Mouse (Mus musculus): Measurements from ENCODE around the gene H6pd. TPM values are rescaled to one million over a fixed set of nuclear protein-coding genes. Genes with fewer than 3 reads are reported as not detected.

The H6pd gene
- total RNA-seq, 1 experiment from 2014 or later: 18.6 TPM

- ATAC-seq (ENCODE audit: extremely low read depth, insufficient number of reproducible peaks, low FRiP score, poor library complexity, severe bottlenecking): no peak
Measured at GRCm38 (mm10) chr4:149986671-149987417, 22.0 kb downstream of the H6pd start.

GRCm38 (mm10) chr4:149983921-149984645, 24.7 kb downstream of the H6pd start:
- ATAC-seq (ENCODE audit: extremely low read depth, insufficient number of reproducible peaks, low FRiP score, poor library complexity, severe bottlenecking): no peak

- ATAC-seq (ENCODE audit: extremely low read depth, insufficient number of reproducible peaks, low FRiP score, poor library complexity, severe bottlenecking): no peak
Measured at GRCm38 (mm10) chr4:149982154-149982553, 26.7 kb downstream of the H6pd start.

GRCm38 (mm10) chr4:149979819-149980308, 29.0 kb downstream of the H6pd start:
- ATAC-seq (ENCODE audit: extremely low read depth, insufficient number of reproducible peaks, low FRiP score, poor library complexity, severe bottlenecking): peak; percentile 77

GRCm38 (mm10) chr4:149978820-149979219, 30.0 kb downstream of the H6pd start:
- no peak for ATAC-seq (ENCODE audit: extremely low read depth, insufficient number of reproducible peaks, low FRiP score, poor library complexity, severe bottlenecking)

- ATAC-seq (ENCODE audit: extremely low read depth, insufficient number of reproducible peaks, low FRiP score, poor library complexity, severe bottlenecking): no peak
Measured at GRCm38 (mm10) chr4:149977801-149978544, 30.9 kb downstream of the H6pd start.

- no peak for ATAC-seq (ENCODE audit: extremely low read depth, insufficient number of reproducible peaks, low FRiP score, poor library complexity, severe bottlenecking)
Measured at GRCm38 (mm10) chr4:149977181-149977580, 31.6 kb downstream of the H6pd start.

- ATAC-seq (ENCODE audit: extremely low read depth, insufficient number of reproducible peaks, low FRiP score, poor library complexity, severe bottlenecking): no peak
Measured at GRCm38 (mm10) chr4:149975730-149976254, 33.0 kb downstream of the H6pd start.

GRCm38 (mm10) chr4:149975291-149975690, 33.5 kb downstream of the H6pd start:
- ATAC-seq (ENCODE audit: extremely low read depth, insufficient number of reproducible peaks, low FRiP score, poor library complexity, severe bottlenecking): no peak

- no peak for ATAC-seq (ENCODE audit: extremely low read depth, insufficient number of reproducible peaks, low FRiP score, poor library complexity, severe bottlenecking)
Measured at GRCm38 (mm10) chr4:149971393-149971792, 37.4 kb downstream of the H6pd start.

GRCm38 (mm10) chr4:149968526-149968925, 40.3 kb downstream of the H6pd start:
- ATAC-seq (ENCODE audit: extremely low read depth, insufficient number of reproducible peaks, low FRiP score, poor library complexity, severe bottlenecking): no peak

- ATAC-seq (ENCODE audit: extremely low read depth, insufficient number of reproducible peaks, low FRiP score, poor library complexity, severe bottlenecking): no peak
Measured at GRCm38 (mm10) chr4:149966963-149967362, 41.9 kb downstream of the H6pd start.

GRCm38 (mm10) chr4:149966252-149966651, 42.6 kb downstream of the H6pd start:
- ATAC-seq (ENCODE audit: extremely low read depth, insufficient number of reproducible peaks, low FRiP score, poor library complexity, severe bottlenecking): no peak

- no peak for ATAC-seq (ENCODE audit: extremely low read depth, insufficient number of reproducible peaks, low FRiP score, poor library complexity, severe bottlenecking)
Measured at GRCm38 (mm10) chr4:149965672-149966071, 43.2 kb downstream of the H6pd start.

- no peak for ATAC-seq (ENCODE audit: extremely low read depth, insufficient number of reproducible peaks, low FRiP score, poor library complexity, severe bottlenecking)
Measured at GRCm38 (mm10) chr4:149965242-149965641, 43.6 kb downstream of the H6pd start.

GRCm38 (mm10) chr4:149964770-149965169, 44.1 kb downstream of the H6pd start:
- no peak for ATAC-seq (ENCODE audit: extremely low read depth, insufficient number of reproducible peaks, low FRiP score, poor library complexity, severe bottlenecking)

GRCm38 (mm10) chr4:149964285-149964684, 44.5 kb downstream of the H6pd start:
- no peak for ATAC-seq (ENCODE audit: extremely low read depth, insufficient number of reproducible peaks, low FRiP score, poor library complexity, severe bottlenecking)

GRCm38 (mm10) chr4:149960391-149960790, 48.4 kb downstream of the H6pd start:
- ATAC-seq (ENCODE audit: extremely low read depth, insufficient number of reproducible peaks, low FRiP score, poor library complexity, severe bottlenecking): no peak

GRCm38 (mm10) chr4:149959816-149960215, 49.0 kb downstream of the H6pd start:
- no peak for ATAC-seq (ENCODE audit: extremely low read depth, insufficient number of reproducible peaks, low FRiP score, poor library complexity, severe bottlenecking)

Data from neutrophil, adult 5-6 weeks (primary cell).